Mouse (Mus musculus) CD8-positive naive resting alpha-beta T cell, adult 57 days (primary cell): ENCODE measurements around the gene Arl3. TPM values are rescaled to one million over a fixed set of nuclear protein-coding genes. Genes with fewer than 3 reads are reported as not detected.

Source experiments
- total RNA-seq: library from RNA; stranded (reverse); gene quantifications from one replicate; pipeline ENCODE4 v1.2.4, GENCODE M21; 2023

Arl3 gene
- 18.2 TPM for total RNA-seq

DNA sequence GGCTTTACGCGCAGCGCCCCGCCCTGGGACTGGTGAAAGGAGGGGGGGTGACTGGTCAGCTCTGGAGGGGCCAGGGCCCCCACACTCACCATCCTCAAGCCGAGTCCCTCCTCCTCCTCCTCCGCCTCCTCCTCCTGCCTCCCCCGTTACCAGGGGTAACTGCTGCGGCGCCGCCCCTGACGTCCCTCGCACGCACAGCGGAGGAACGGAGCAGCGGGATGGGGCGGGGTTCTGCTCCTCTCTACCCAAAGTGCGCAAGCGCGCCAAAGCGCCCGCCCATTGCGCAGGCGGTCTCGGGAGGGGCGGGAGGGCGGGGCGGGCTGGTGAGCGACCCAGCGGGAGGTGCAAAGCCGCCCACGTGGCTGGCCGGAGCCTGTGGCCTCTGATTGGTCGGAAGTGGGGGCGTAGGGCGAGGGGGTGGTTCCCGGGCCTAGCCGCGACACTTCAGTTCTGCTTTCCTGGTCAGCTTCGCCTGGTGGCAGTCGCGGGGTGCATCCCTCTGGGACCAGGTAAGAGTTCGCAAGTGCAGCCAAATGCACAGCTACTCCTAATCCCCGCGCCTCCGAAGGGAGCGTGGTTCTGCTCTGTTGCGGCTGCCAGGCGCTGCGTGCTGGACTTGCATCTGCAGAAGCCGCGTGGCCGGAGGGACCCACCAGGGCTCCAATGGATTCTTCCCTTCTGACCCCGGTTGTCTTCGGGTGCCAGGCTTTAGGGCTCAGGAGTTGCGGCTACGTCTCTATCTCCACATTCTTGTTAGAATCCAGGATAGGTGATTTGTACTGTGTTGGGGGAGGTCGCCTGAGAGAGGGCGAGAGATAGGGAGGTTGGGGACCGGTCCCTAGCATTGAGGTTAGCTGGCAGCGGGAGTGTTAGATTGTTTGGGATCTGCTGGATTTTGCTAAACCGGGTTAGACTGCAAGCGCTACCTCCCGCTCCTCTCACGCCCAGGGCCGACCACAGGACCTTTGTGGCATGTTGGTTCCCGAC, at the start of gene Arl3, which contains the start of gene Sfxn2:
TSS of gene Arl3 (minus strand) at position 248 of the 987 bp plus-strand sequence.
TSS of gene Sfxn2 (plus strand) at position 415 of the 987 bp plus-strand sequence.

DNA sequence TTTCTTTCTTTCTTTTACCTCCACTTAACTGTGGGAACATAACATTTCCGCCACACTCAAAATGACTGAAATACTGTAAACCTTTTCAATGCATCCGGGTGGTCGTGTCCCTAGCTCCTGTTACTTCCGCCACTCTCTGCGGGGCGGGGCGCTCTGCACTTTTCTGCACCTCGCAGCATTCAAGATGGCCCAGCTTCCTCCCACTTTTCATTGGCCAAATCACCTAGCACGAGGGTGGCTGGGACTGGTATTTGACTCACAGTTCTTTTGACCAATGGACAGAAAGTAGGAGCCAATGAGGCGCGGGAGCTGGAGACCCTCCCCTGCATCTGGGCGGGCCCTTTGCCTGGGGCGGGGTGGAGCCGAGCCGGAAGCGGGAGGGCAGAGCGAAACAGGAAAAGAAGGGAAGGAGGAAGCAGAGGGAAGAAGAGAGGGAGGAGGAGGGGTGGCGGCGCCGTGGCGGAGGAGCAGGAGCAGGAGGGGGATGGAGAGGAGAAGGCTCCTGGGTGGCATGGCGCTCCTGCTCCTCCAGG, 25.8 kb upstream of the Arl3 start, which contains the start of gene Wbp1l:
TSS of gene Wbp1l (plus strand) at position 365 of the 533 bp plus-strand sequence.

DNA sequence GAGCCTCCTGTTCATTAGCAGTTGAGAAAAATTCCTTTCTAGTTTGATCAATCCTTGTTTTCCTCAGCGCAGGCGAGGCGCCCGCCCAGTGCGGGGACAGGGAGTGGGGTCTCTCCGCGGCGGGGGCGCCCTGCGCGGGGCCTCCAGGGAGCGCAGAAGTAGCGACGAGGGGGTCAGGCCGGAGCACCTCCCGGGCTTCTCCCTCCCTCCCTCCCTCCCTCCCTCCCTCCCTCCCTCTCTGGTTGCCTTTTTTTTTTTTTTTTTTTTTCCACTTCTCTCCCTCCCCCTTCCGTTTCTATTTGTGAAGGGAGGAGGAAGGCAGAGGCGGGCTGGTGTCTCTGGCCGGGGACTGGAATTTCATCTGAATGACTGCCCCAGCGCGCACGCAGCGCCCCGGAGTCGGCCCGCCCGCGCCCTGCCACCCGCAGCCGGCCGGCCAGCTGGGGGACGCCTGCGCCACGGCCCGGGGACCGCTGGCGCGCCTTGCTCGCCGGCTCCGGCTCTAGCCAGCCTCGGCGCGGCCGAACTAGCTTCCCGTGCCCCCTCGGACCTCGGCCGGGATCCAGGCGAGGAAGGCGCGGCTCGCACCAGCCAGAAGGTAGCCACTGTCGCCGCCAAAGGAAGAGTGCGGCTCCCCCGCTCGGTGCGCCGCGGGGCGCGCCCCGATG, 71.5 kb downstream of the Arl3 start, which contains the start of gene Trim8:
TSS of gene Trim8 (plus strand) at position 302 of the 668 bp plus-strand sequence.

Other genes with a start within 250 kb of the Arl3 start
- 1.8 TPM for gene Psd, start 246.0 kb downstream of the Arl3 start, total RNA-seq
- 3.6 TPM for gene Fbxl15, start 245.0 kb downstream of the Arl3 start, total RNA-seq
- 38.3 TPM for gene Cuedc2, start 234.5 kb downstream of the Arl3 start, total RNA-seq
- gene Mfsd13a, start 232.1 kb downstream of the Arl3 start, total RNA-seq, result 1.9 TPM
- gene 2310034G01Rik, start 222.9 kb downstream of the Arl3 start, total RNA-seq, result not detected
- gene Actr1a, start 177.4 kb downstream of the Arl3 start, total RNA-seq, result 88.7 TPM
- 35.1 TPM for gene Sufu, start 176.3 kb downstream of the Arl3 start, total RNA-seq
- 54.3 TPM for gene Trim8, start 71.5 kb downstream of the Arl3 start, total RNA-seq
- 12.9 TPM for gene Sfxn2, start 167 bp upstream of the Arl3 start, total RNA-seq
- gene Wbp1l, start 25.9 kb upstream of the Arl3 start, total RNA-seq, result 63.6 TPM
- not detected for gene Cyp17a1, start 100.0 kb upstream of the Arl3 start, total RNA-seq
- gene Borcs7, start 116.7 kb upstream of the Arl3 start, total RNA-seq, result 4.1 TPM
- gene As3mt, start 134.3 kb upstream of the Arl3 start, total RNA-seq, result 30.0 TPM
- 7.3 TPM for gene Cnnm2, start 188.4 kb upstream of the Arl3 start, total RNA-seq